Comparison of ENCODE assay signal across 8 mouse cellular contexts in genomic region chr5:43948111-43948743, GRCm38 (mm10). TPM values are rescaled to one million over a fixed set of nuclear protein-coding genes. Genes with fewer than 3 reads are reported as not detected.
DNase-seq lines count a peak whose midpoint lies in the region; ATAC-seq and TF ChIP-seq lines count a peak whose summit lies in the region.

No protein-coding gene starts in this region.

- no peaks in the 10 kb centered on the region for H3K27me3 ChIP-seq in embryonic facial prominence, embryonic 14.5 days (replicated peaks; ENCODE audit: control insufficient read depth, insufficient read depth, low read length)
- no peaks in the 10 kb centered on the region; the same call in 1 of the 2 replicates for H3K27me3 ChIP-seq in heart, embryonic 14.5 days (ENCODE audit: control insufficient read depth, insufficient read depth, low read length)
- no peaks in the 10 kb centered on the region for H3K27me3 ChIP-seq in kidney, embryonic 16.5 days (ENCODE audit: insufficient read depth, low read length)
- H3K27me3 ChIP-seq in lung, embryonic 14.5 days (ENCODE audit: insufficient read depth, low read length): no peaks in the 10 kb centered on the region
- no peaks in the 10 kb centered on the region for H3K27me3 ChIP-seq in neural tube, embryonic 15.5 days (replicated peaks)

- H3K9ac ChIP-seq in embryonic facial prominence, embryonic 14.5 days (ENCODE audit: low read depth, low read length): peak overlapping the region; percentile 20; the same call in 1 of the 2 replicates
- peak overlapping the region; percentile 45; the same call in 1 of the 2 replicates for H3K9ac ChIP-seq in heart, embryonic 14.5 days (ENCODE audit: low read length)
- no peak overlapping the region for H3K9ac ChIP-seq in kidney, embryonic 16.5 days (replicated peaks; ENCODE audit: low read length)
- no peak overlapping the region for H3K9ac ChIP-seq in lung, embryonic 14.5 days
- no peak overlapping the region for H3K9ac ChIP-seq in neural tube, embryonic 15.5 days (replicated peaks)

- peaks cover 9% of the 10 kb centered on the region; the same call in 1 of the 2 replicates for H3K4me1 ChIP-seq in embryonic facial prominence, embryonic 14.5 days (ENCODE audit: control insufficient read depth, insufficient read depth, low read length)
- H3K4me1 ChIP-seq in heart, embryonic 14.5 days (ENCODE audit: control insufficient read depth in 2 of 2, insufficient read depth in 2 of 2, low read length in 2 of 2): peaks cover 7 to 10% of the 10 kb centered on the region in 2 experiments; a peak in 3 of 4 replicates
- H3K4me1 ChIP-seq in kidney, embryonic 16.5 days (ENCODE audit: insufficient read depth, low read length): peaks cover 25% of the 10 kb centered on the region
- 0 out of 2 replicates have a peak, but pooled peaks cover 3% of the 10 kb centered on the region for H3K4me1 ChIP-seq in lung, embryonic 14.5 days (ENCODE audit: insufficient read depth)
- H3K4me1 ChIP-seq in neural tube, embryonic 15.5 days: peaks cover 17% of the 10 kb centered on the region

- peak; percentile 96 for ATAC-seq in embryonic facial prominence, embryonic 14.5 days (ENCODE audit: low read depth)
- ATAC-seq in heart, embryonic 14.5 days (ENCODE audit: insufficient number of reproducible peaks, insufficient read depth, low FRiP score, low read depth): 0 out of 2 replicates have a peak, but pooled peaks have one; percentile 64
- ATAC-seq in kidney, embryonic 16.5 days (ENCODE audit: low FRiP score, low TSS enrichment): peak; percentile 97
- peak; percentile 99 for ATAC-seq in lung, embryonic 14.5 days (ENCODE audit: insufficient read depth)
- peak; percentile 84 for ATAC-seq in neural tube, embryonic 15.5 days (ENCODE audit: low FRiP score)

- peak overlapping the region; percentile 59 for H3K4me2 ChIP-seq in embryonic facial prominence, embryonic 14.5 days (ENCODE audit: low read depth, low read length)
- H3K4me2 ChIP-seq in heart, embryonic 14.5 days (ENCODE audit: low read length): peak overlapping the region; percentile 81
- H3K4me2 ChIP-seq in kidney, embryonic 16.5 days (replicated peaks; ENCODE audit: low read depth, low read length): peak overlapping the region; percentile 59
- H3K4me2 ChIP-seq in lung, embryonic 14.5 days: peak overlapping the region; percentile 60
- H3K4me2 ChIP-seq in neural tube, embryonic 15.5 days: peak overlapping the region; percentile 82

- no peak for TF ChIP-seq CTCF in lung, embryonic 14.5 days (IDR thresholded peaks at IDR 0.05; ENCODE audit: low read depth)

- no peaks in the 10 kb centered on the region for H3K36me3 ChIP-seq in embryonic facial prominence, embryonic 14.5 days (ENCODE audit: control insufficient read depth, insufficient read depth, low read length)
- no peaks in the 10 kb centered on the region for H3K36me3 ChIP-seq in heart, embryonic 14.5 days (ENCODE audit: control insufficient read depth, insufficient read depth, low read length)
- H3K36me3 ChIP-seq in kidney, embryonic 16.5 days (ENCODE audit: insufficient read depth, low read length): no peaks in the 10 kb centered on the region
- no peaks in the 10 kb centered on the region for H3K36me3 ChIP-seq in lung, embryonic 14.5 days (ENCODE audit: insufficient read depth)
- no peaks in the 10 kb centered on the region for H3K36me3 ChIP-seq in neural tube, embryonic 15.5 days

- H3K4me3 ChIP-seq in embryonic facial prominence, embryonic 14.5 days (ENCODE audit: low read depth, low read length): peak overlapping the region; percentile 31
- peak overlapping the region; percentile 41 to 49 for H3K4me3 ChIP-seq in heart, embryonic 14.5 days (ENCODE audit: control insufficient read depth in 1 of 2, insufficient read depth in 1 of 2, low read depth in 1 of 2, low read length in 2 of 2)
- peak overlapping the region; percentile 38 for H3K4me3 ChIP-seq in kidney, embryonic 16.5 days (ENCODE audit: low read length)
- H3K4me3 ChIP-seq in lung, embryonic 14.5 days (ENCODE audit: low read depth, low read length): peak overlapping the region; percentile 21
- peak overlapping the region; percentile 38 for H3K4me3 ChIP-seq in neural tube, embryonic 15.5 days (replicated peaks)

- 0 out of 2 replicates have a peak overlapping the region, but pooled peaks have one; percentile 53 for H3K27ac ChIP-seq in embryonic facial prominence, embryonic 14.5 days (replicated peaks; ENCODE audit: low read depth, low read length)
- peak overlapping the region in 1 of 2 experiments; percentile 33; a peak in 1 of 4 replicates for H3K27ac ChIP-seq in heart, embryonic 14.5 days (replicated peaks in 1 of 2; ENCODE audit: control insufficient read depth in 1 of 2, insufficient read depth in 1 of 2, low read depth in 2 of 2, low read length in 2 of 2)
- peak overlapping the region; percentile 86 for H3K27ac ChIP-seq in kidney, embryonic 16.5 days (ENCODE audit: low read length)
- peak overlapping the region; percentile 64 for H3K27ac ChIP-seq in lung, embryonic 14.5 days (ENCODE audit: low read depth)
- no peak overlapping the region for H3K27ac ChIP-seq in neural tube, embryonic 15.5 days (replicated peaks)

- 1% methylated on average over 27 of the region's 27 CpGs for WGBS in embryonic facial prominence, embryonic 14.5 days
- WGBS in heart, embryonic 14.5 days: 1% methylated on average over 27 of the region's 27 CpGs
- WGBS in kidney, embryonic 16.5 days: 2% methylated on average over 27 of the region's 27 CpGs
- 2% methylated on average over 27 of the region's 27 CpGs for WGBS in lung, embryonic 14.5 days
- WGBS in neural tube, embryonic 15.5 days: 3% methylated on average over 27 of the region's 27 CpGs

- DNase-seq in 3134 (ENCODE audit: extremely low read depth, insufficient read length, low spot score): peak; percentile 47
- peak; percentile 62 for DNase-seq in adrenal gland, adult 2 months
- DNase-seq in embryonic facial prominence, embryonic 14.5 days (ENCODE audit: low spot score): peak; percentile 92
- peak; percentile 77 for DNase-seq in lung, embryonic 14.5 days
- peak; percentile 69 to 82 for DNase-seq in thymus, adult 18-20 months

- no peaks in the 10 kb centered on the region for H3K9me3 ChIP-seq in embryonic facial prominence, embryonic 14.5 days (ENCODE audit: control insufficient read depth, low read length)
- H3K9me3 ChIP-seq in heart, embryonic 14.5 days (ENCODE audit: control insufficient read depth, low read length): no peaks in the 10 kb centered on the region
- no peaks in the 10 kb centered on the region for H3K9me3 ChIP-seq in kidney, embryonic 16.5 days (ENCODE audit: low read length)
- H3K9me3 ChIP-seq in lung, embryonic 14.5 days (ENCODE audit: low read depth, low read length): no peaks in the 10 kb centered on the region; the same call in 1 of the 2 replicates
- H3K9me3 ChIP-seq in neural tube, embryonic 15.5 days (replicated peaks): no peaks in the 10 kb centered on the region

RNA-seq across cellular contexts. Expression of gene Fgfbp1, which starts 33.4 kb away (rescaled TPM):
- not detected for total RNA-seq in adrenal gland, adult 2 months (2021)
- polyA plus RNA-seq in adrenal gland, adult 2 months (2012; rRNA removed): not detected in 2 replicates
- polyA plus RNA-seq in embryonic facial prominence, embryonic 14.5 days (2014; fragmentation: Nextera tagmentation; extraction: Ambion mirVana): 41.9 and 43.4 TPM in 2 replicates
- polyA plus RNA-seq in heart, embryonic 14.5 days (2014; fragmentation: Nextera tagmentation; extraction: Ambion mirVana): 0.27 and 0.35 TPM in 2 replicates
- polyA plus RNA-seq in kidney, embryonic 16.5 days (2015; fragmentation: Nextera tagmentation; extraction: Ambion mirVana): 6.2 and 7.2 TPM in 2 replicates
- polyA plus RNA-seq in lung, embryonic 14.5 days (2014; fragmentation: Nextera tagmentation; extraction: Ambion mirVana): 12.1 and 14.4 TPM in 2 replicates
- 6.9 and 16.0 TPM in 2 replicates for polyA plus RNA-seq in neural tube, embryonic 15.5 days (2015; fragmentation: Nextera tagmentation; extraction: Ambion mirVana)

RNA-seq across cellular contexts. Expression of gene Gm7879, which starts 35.3 kb away (rescaled TPM):
- 10 to 100 TPM; 13.0 to 14.0 TPM for total RNA-seq in adrenal gland, adult 2 months (2021)
- polyA plus RNA-seq in adrenal gland, adult 2 months (2012; rRNA removed): not detected in 2 replicates
- polyA plus RNA-seq in embryonic facial prominence, embryonic 14.5 days (2014; fragmentation: Nextera tagmentation; extraction: Ambion mirVana): not detected in 2 replicates
- polyA plus RNA-seq in heart, embryonic 14.5 days (2014; fragmentation: Nextera tagmentation; extraction: Ambion mirVana): 0.35 TPM in 1 of 2 replicates, not detected in the other
- polyA plus RNA-seq in kidney, embryonic 16.5 days (2015; fragmentation: Nextera tagmentation; extraction: Ambion mirVana): 0.59 and 1.5 TPM in 2 replicates
- 0.61 and 0.66 TPM in 2 replicates for polyA plus RNA-seq in lung, embryonic 14.5 days (2014; fragmentation: Nextera tagmentation; extraction: Ambion mirVana)
- 0.46 and 0.72 TPM in 2 replicates for polyA plus RNA-seq in neural tube, embryonic 15.5 days (2015; fragmentation: Nextera tagmentation; extraction: Ambion mirVana)

Comparison
In these comparisons a context has a peak if more than half of its experiments do, and no peak if none do; other contexts are left out.
1. H3K9ac ChIP-seq: peak in embryonic facial prominence, embryonic 14.5 days (single experiment) and heart, embryonic 14.5 days (single experiment); none in kidney, embryonic 16.5 days (single experiment), lung, embryonic 14.5 days (single experiment) and neural tube, embryonic 15.5 days (single experiment).
2. Peak in every context shown above with its lines, with median percentiles within 50 percentile points of each other: DNase-seq, ATAC-seq, H3K4me2 ChIP-seq and H3K4me3 ChIP-seq.